Mouse (Mus musculus) megakaryocyte, embryonic 14.5 days (primary cell): ENCODE measurements around the gene Atp8b4.

ENCODE experiments used
- FLI1 ChIP-seq: IDR thresholded peaks from 2 replicates; pipeline ENCODE4 v1.6.1; 2012; ENCODE audit warnings: low read length, inconsistent platforms, mixed read lengths
- GATA1 ChIP-seq: IDR thresholded peaks from 3 replicates; pipeline ENCODE4 v1.6.1; 2012; ENCODE audit warnings: mixed read lengths, low read length, inconsistent platforms, borderline replicate concordance

DNA sequence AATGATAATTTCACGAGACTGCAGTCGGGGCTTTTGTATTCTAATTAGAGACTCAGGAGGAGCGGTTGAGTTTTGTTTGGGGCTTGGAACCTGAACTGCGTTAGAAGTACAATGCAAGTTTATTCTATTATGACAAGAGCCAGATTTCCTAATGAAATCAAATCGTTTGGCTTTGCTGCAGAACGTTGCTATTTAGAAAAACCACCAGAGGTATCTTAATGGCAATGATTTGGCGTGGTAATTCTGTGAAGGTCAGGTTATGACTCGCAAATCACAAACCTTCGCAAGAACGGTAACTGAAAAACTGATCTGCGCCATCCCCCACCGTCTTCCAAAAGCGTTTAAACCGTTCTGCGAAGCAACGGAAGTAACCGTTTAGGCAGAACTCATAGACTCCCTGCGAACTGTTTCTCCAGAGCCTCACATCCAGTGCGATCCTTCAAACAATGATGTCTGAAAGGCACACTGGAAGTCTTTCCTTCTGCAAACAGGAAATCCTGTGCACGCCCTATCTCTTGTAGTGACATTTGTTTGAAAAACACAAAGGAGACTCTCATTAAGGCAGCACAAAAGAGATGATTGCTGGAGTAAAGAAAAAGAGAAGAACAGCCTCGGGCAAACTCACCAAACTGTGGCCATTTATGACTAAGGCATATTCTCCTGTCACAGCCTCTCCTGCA lies 139.2 kb downstream of the Atp8b4 start:
- no peak for TF ChIP-seq GATA1
- no peak for TF ChIP-seq FLI1
